Mouse (Mus musculus) embryonic fibroblast, embryonic 13.5 days (primary cell): ENCODE measurements around the gene Wwox.

Source experiments
- CTCF ChIP-seq: IDR thresholded peaks from 2 replicates; pipeline ENCODE4 v1.5.1; 2011; ENCODE audit warnings: mild to moderate bottlenecking, control low read depth, low read length, moderate library complexity, borderline replicate concordance; ENCODE audit not compliant: insufficient read depth
- POLR2A ChIP-seq: IDR thresholded peaks from 2 replicates; pipeline ENCODE4 v1.6.1; 2011; ENCODE audit warnings: low read depth, mild to moderate bottlenecking, control low read depth, low read length, moderate library complexity

- TF ChIP-seq CTCF (no peak), POLR2A (no peak)
Measured at GRCm38 (mm10) chr8:114529581-114529980, 90.1 kb downstream of the Wwox start.
